Mouse (Mus musculus) midbrain, embryonic 10.5 days (tissue): ENCODE measurements at regions not wholly inside any gene's neighbourhood (a gene's known extent, or its start where the extent isn't known, plus 50 kb on each side); places are given as distances from the start of the nearest gene placed in this dataset.
A peak's percentile ranks its signal among the peaks of the same experiment; 100 is the strongest.

Source experiments
- DNase-seq: peaks from one replicate; pipeline ENCODE4 v3.0.0-alpha.2; 2017; ENCODE audit warnings: low spot score
- H3K27ac ChIP-seq: fragments of 300-500 bp; sonication (generic); replicated peaks from 2 replicates; pipeline ENCODE4 v1.5.1; 2016; ENCODE audit warnings: mild to moderate bottlenecking
- H3K27me3 ChIP-seq: fragments of 300-500 bp; sonication (generic); 2 replicates; pipeline ENCODE4 v1.6.1; 2016; ENCODE audit warnings: low read depth, mild to moderate bottlenecking; ENCODE audit not compliant: poor library complexity, severe bottlenecking
- H3K36me3 ChIP-seq: fragments of 300-500 bp; sonication (generic); 2 replicates; pipeline ENCODE4 v1.6.1; 2016; ENCODE audit warnings: mild to moderate bottlenecking, moderate library complexity
- H3K4me1 ChIP-seq: fragments of 300-500 bp; sonication (generic); 2 replicates; pipeline ENCODE4 v1.6.1; 2016
- H3K4me3 ChIP-seq: fragments of 300-500 bp; sonication (generic); 2 replicates; pipeline ENCODE4 v1.5.1; 2016; ENCODE audit warnings: mild to moderate bottlenecking, moderate library complexity
- H3K9me3 ChIP-seq: fragments of 300-500 bp; sonication (generic); replicated peaks from 2 replicates; pipeline ENCODE4 v1.6.1; 2016; ENCODE audit warnings: mild to moderate bottlenecking
- WGBS: fragments of 180-500 bp; shearing (Covaris S2); methylation state at CpG from one replicate; pipeline ENCODE4 v1.1.7; 2016; 5-methylcytosine and 5-hydroxymethylcytosine counted together

- Histone ChIP-seq H3K9me3 (no peaks in the 10 kb centered on the region), H3K27me3 (0 out of 2 replicates have a peak, but pooled peaks cover 4% of the 10 kb centered on the region), H3K36me3 (no peaks in the 10 kb centered on the region), H3K27ac (peak overlapping the region; percentile 52; the same call in 1 of the 2 replicates), H3K4me1 (peaks cover 37% of the 10 kb centered on the region), H3K4me3 (no peak overlapping the region)
- 50% methylated on average over 13 of the region's 13 CpGs for WGBS
- peak; percentile 29 for DNase-seq
These were observed 115.9 kb upstream of the 1700021F07Rik start for GRCm38 (mm10) chr2:173406344-173407094.

GRCm38 (mm10) chr2:173407133-173407532, 115.3 kb upstream of the 1700021F07Rik start:
- DNase-seq = no peak
- no peaks in the 10 kb centered on the region for H3K9me3 ChIP-seq
- 0 out of 2 replicates have a peak, but pooled peaks cover 4% of the 10 kb centered on the region for H3K27me3 ChIP-seq
- no peak overlapping the region for H3K4me3 ChIP-seq
- peaks cover 37% of the 10 kb centered on the region for H3K4me1 ChIP-seq
- H3K36me3 ChIP-seq = no peaks in the 10 kb centered on the region
- WGBS = 83% methylated on average over 3 of the region's 3 CpGs
- peak overlapping the region; percentile 52 for H3K27ac ChIP-seq

- WGBS = 87% methylated on average over 5 of the region's 5 CpGs
- 0 out of 2 replicates have a peak, but pooled peaks cover 4% of the 10 kb centered on the region for H3K27me3 ChIP-seq
- H3K9me3 ChIP-seq = no peaks in the 10 kb centered on the region
- H3K4me1 ChIP-seq = peaks cover 37% of the 10 kb centered on the region
- no peak for DNase-seq
- no peaks in the 10 kb centered on the region for H3K36me3 ChIP-seq
- H3K27ac ChIP-seq = peak overlapping the region; percentile 52; the same call in 1 of the 2 replicates
- no peak overlapping the region for H3K4me3 ChIP-seq
These were observed 113.7 kb upstream of the 1700021F07Rik start for GRCm38 (mm10) chr2:173408681-173409081.

- Histone ChIP-seq H3K4me1 (peaks cover 44% of the 10 kb centered on the region), H3K36me3 (no peaks in the 10 kb centered on the region), H3K4me3 (no peak overlapping the region), H3K27me3 (0 out of 2 replicates have a peak, but pooled peaks cover 4% of the 10 kb centered on the region), H3K9me3 (no peaks in the 10 kb centered on the region), H3K27ac (peak overlapping the region; percentile 52; the same call in 1 of the 2 replicates)
- 61% methylated on average over 16 of the region's 16 CpGs for WGBS
- DNase-seq = peak; percentile 38
These were observed 113.0 kb upstream of the 1700021F07Rik start for GRCm38 (mm10) chr2:173409433-173409832.

GRCm38 (mm10) chr2:173413906-173414656, 108.3 kb upstream of the 1700021F07Rik start:
- no peak for DNase-seq
- no peak overlapping the region for H3K27ac ChIP-seq
- no peaks in the 10 kb centered on the region for H3K36me3 ChIP-seq
- no peak overlapping the region for H3K4me3 ChIP-seq
- WGBS = 87% methylated on average over 18 of the region's 18 CpGs
- no peaks in the 10 kb centered on the region for H3K27me3 ChIP-seq
- peaks cover 14% of the 10 kb centered on the region for H3K4me1 ChIP-seq
- no peaks in the 10 kb centered on the region for H3K9me3 ChIP-seq

GRCm38 (mm10) chr2:173415429-173415828, 107.0 kb upstream of the 1700021F07Rik start:
- Histone ChIP-seq H3K9me3 (no peaks in the 10 kb centered on the region), H3K27ac (no peak overlapping the region), H3K27me3 (no peaks in the 10 kb centered on the region), H3K36me3 (no peaks in the 10 kb centered on the region), H3K4me1 (peaks cover 7% of the 10 kb centered on the region; the same call in 1 of the 2 replicates), H3K4me3 (no peak overlapping the region)
- DNase-seq = no peak
- 88% methylated on average over 7 of the region's 7 CpGs for WGBS

- H3K4me1 ChIP-seq = peaks cover 7% of the 10 kb centered on the region; the same call in 1 of the 2 replicates
- no peak overlapping the region for H3K4me3 ChIP-seq
- no peak for DNase-seq
- H3K27me3 ChIP-seq = no peaks in the 10 kb centered on the region
- no peaks in the 10 kb centered on the region for H3K36me3 ChIP-seq
- H3K9me3 ChIP-seq = no peaks in the 10 kb centered on the region
- WGBS = 86% methylated on average over 1 of the region's 1 CpGs
- H3K27ac ChIP-seq = no peak overlapping the region
These were observed 105.5 kb upstream of the 1700021F07Rik start for GRCm38 (mm10) chr2:173416921-173417320.

GRCm38 (mm10) chr2:173418951-173419350, 103.4 kb upstream of the 1700021F07Rik start:
- Histone ChIP-seq H3K27me3 (no peaks in the 10 kb centered on the region), H3K27ac (no peak overlapping the region), H3K4me3 (no peak overlapping the region), H3K9me3 (no peaks in the 10 kb centered on the region), H3K36me3 (no peaks in the 10 kb centered on the region), H3K4me1 (peaks cover 3% of the 10 kb centered on the region; the same call in 1 of the 2 replicates)
- 96% methylated on average over 7 of the region's 7 CpGs for WGBS
- no peak for DNase-seq

GRCm38 (mm10) chr2:173419972-173420391, 102.4 kb upstream of the 1700021F07Rik start:
- H3K27me3 ChIP-seq = no peaks in the 10 kb centered on the region
- H3K4me1 ChIP-seq = no peaks in the 10 kb centered on the region
- DNase-seq = no peak

GRCm38 (mm10) chr2:173420481-173420880, 101.9 kb upstream of the 1700021F07Rik start:
- H3K36me3 ChIP-seq = no peaks in the 10 kb centered on the region
- 80% methylated on average over 5 of the region's 5 CpGs for WGBS
- H3K9me3 ChIP-seq = no peaks in the 10 kb centered on the region
- no peak for DNase-seq
- H3K4me3 ChIP-seq = no peak overlapping the region
- H3K27me3 ChIP-seq = no peaks in the 10 kb centered on the region
- H3K27ac ChIP-seq = 0 out of 2 replicates have a peak overlapping the region, but pooled peaks have one; percentile 7
- H3K4me1 ChIP-seq = no peaks in the 10 kb centered on the region

More at GRCm38 (mm10) chr2:173419972-173420391, 102.4 kb upstream of the 1700021F07Rik start:
- H3K9me3 ChIP-seq = no peaks in the 10 kb centered on the region
- H3K4me3 ChIP-seq = no peak overlapping the region
- no peaks in the 10 kb centered on the region for H3K36me3 ChIP-seq
- 75% methylated on average over 10 of the region's 10 CpGs for WGBS
- H3K27ac ChIP-seq = no peak overlapping the region

GRCm38 (mm10) chr2:173424875-173425274, 97.5 kb upstream of the 1700021F07Rik start:
- H3K4me1 ChIP-seq = peaks cover 10% of the 10 kb centered on the region
- no peaks in the 10 kb centered on the region for H3K36me3 ChIP-seq
- WGBS = 90% methylated on average over 7 of the region's 7 CpGs
- H3K9me3 ChIP-seq = no peaks in the 10 kb centered on the region
- no peak overlapping the region for H3K4me3 ChIP-seq
- no peak overlapping the region for H3K27ac ChIP-seq
- DNase-seq = no peak
- H3K27me3 ChIP-seq = no peaks in the 10 kb centered on the region

- peaks cover 10% of the 10 kb centered on the region for H3K4me1 ChIP-seq
- no peaks in the 10 kb centered on the region for H3K36me3 ChIP-seq
- DNase-seq = no peak
- no peaks in the 10 kb centered on the region for H3K9me3 ChIP-seq
- no peaks in the 10 kb centered on the region for H3K27me3 ChIP-seq
- WGBS = 90% methylated on average over 9 of the region's 9 CpGs
- H3K4me3 ChIP-seq = no peak overlapping the region
- H3K27ac ChIP-seq = peak overlapping the region; percentile 56
These were observed 96.6 kb upstream of the 1700021F07Rik start for GRCm38 (mm10) chr2:173425754-173426153.
